ENCODE assay signal across 7 mouse cellular contexts in genomic region chr4:44424831-44425704, GRCm38 (mm10).
DNase-seq lines count a peak whose midpoint lies in the region; ATAC-seq and TF ChIP-seq lines count a peak whose summit lies in the region.

No protein-coding gene starts in this region.

- ATAC-seq in liver, embryonic 11.5 days (replicated peaks; ENCODE audit: low FRiP score), result no peak
- peak; percentile 22; the same call in 1 of the 2 replicates for ATAC-seq in embryonic facial prominence, embryonic 12.5 days (ENCODE audit: insufficient number of reproducible peaks, insufficient read depth, low FRiP score, low TSS enrichment)
- ATAC-seq in hindbrain, postnatal 0 days, result peak; percentile 47; the same call in 1 of the 2 replicates
- ATAC-seq in neural tube, embryonic 11.5 days (ENCODE audit: insufficient read depth, low FRiP score, low TSS enrichment), result peak; percentile 48; the same call in 1 of the 2 replicates

- peak overlapping the region; percentile 67 for H3K4me2 ChIP-seq in liver, embryonic 11.5 days
- H3K4me2 ChIP-seq in embryonic facial prominence, embryonic 12.5 days (replicated peaks), result peak overlapping the region; percentile 90
- peak overlapping the region; percentile 98 for H3K4me2 ChIP-seq in hindbrain, postnatal 0 days (ENCODE audit: low read depth, low read length)
- H3K4me2 ChIP-seq in neural tube, embryonic 11.5 days (ENCODE audit: low read depth), result peak overlapping the region; percentile 92

- TF ChIP-seq CTCF in hindbrain, postnatal 0 days (IDR thresholded peaks at IDR 0.05; ENCODE audit: low read depth), result no peak

- no peak overlapping the region for H3K9ac ChIP-seq in liver, embryonic 11.5 days (ENCODE audit: low read depth, low read length)
- H3K9ac ChIP-seq in embryonic facial prominence, embryonic 12.5 days, result peak overlapping the region; percentile 47; the same call in 1 of the 2 replicates
- H3K9ac ChIP-seq in hindbrain, postnatal 0 days (replicated peaks; ENCODE audit: low read length), result peak overlapping the region; percentile 53
- H3K9ac ChIP-seq in neural tube, embryonic 11.5 days (ENCODE audit: low read length), result peak overlapping the region; percentile 47

- peaks cover 47% of the 10 kb centered on the region for H3K27me3 ChIP-seq in liver, embryonic 11.5 days (replicated peaks; ENCODE audit: control insufficient read depth, insufficient read depth, low read length)
- peaks cover 68% of the 10 kb centered on the region for H3K27me3 ChIP-seq in embryonic facial prominence, embryonic 12.5 days
- H3K27me3 ChIP-seq in hindbrain, postnatal 0 days (ENCODE audit: insufficient read depth, low read length), result peaks cover 11% of the 10 kb centered on the region; the same call in 1 of the 2 replicates
- peaks cover 13% of the 10 kb centered on the region for H3K27me3 ChIP-seq in neural tube, embryonic 11.5 days (ENCODE audit: control insufficient read depth, insufficient read depth, low read length)

- 0 out of 2 replicates have a peak, but pooled peaks cover 2% of the 10 kb centered on the region for H3K4me1 ChIP-seq in liver, embryonic 11.5 days (replicated peaks; ENCODE audit: control insufficient read depth, insufficient read depth, low read length)
- peaks cover 9% of the 10 kb centered on the region for H3K4me1 ChIP-seq in embryonic facial prominence, embryonic 12.5 days
- peaks cover 3% of the 10 kb centered on the region; the same call in 1 of the 2 replicates for H3K4me1 ChIP-seq in hindbrain, postnatal 0 days (ENCODE audit: insufficient read depth, low read length)
- H3K4me1 ChIP-seq in neural tube, embryonic 11.5 days (ENCODE audit: control insufficient read depth, insufficient read depth, low read length), result peaks cover 5% of the 10 kb centered on the region; the same call in 1 of the 2 replicates

- peak; percentile 37 for DNase-seq in liver, embryonic 11.5 days (ENCODE audit: low spot score)
- no peak for DNase-seq in liver
- DNase-seq in hindbrain, postnatal 0 days (ENCODE audit: low spot score), result peak; percentile 43
- DNase-seq in neural tube, embryonic 11.5 days (ENCODE audit: low spot score), result peak; percentile 71
- DNase-seq in layer of hippocampus, adult 8-10 months (ENCODE audit: low spot score in 2 of 2), result no peak
- no peak for DNase-seq in frontal cortex, postnatal 36 days (ENCODE audit: low spot score in 2 of 2)

- H3K9me3 ChIP-seq in liver, embryonic 11.5 days (ENCODE audit: control insufficient read depth, low read length), result no peaks in the 10 kb centered on the region
- no peaks in the 10 kb centered on the region for H3K9me3 ChIP-seq in embryonic facial prominence, embryonic 12.5 days
- H3K9me3 ChIP-seq in hindbrain, postnatal 0 days (ENCODE audit: low read length), result no peaks in the 10 kb centered on the region
- no peaks in the 10 kb centered on the region for H3K9me3 ChIP-seq in neural tube, embryonic 11.5 days (ENCODE audit: control insufficient read depth, low read length)

- no peaks in the 10 kb centered on the region for H3K36me3 ChIP-seq in liver, embryonic 11.5 days (ENCODE audit: control insufficient read depth, insufficient read depth, low read length)
- no peaks in the 10 kb centered on the region for H3K36me3 ChIP-seq in embryonic facial prominence, embryonic 12.5 days
- no peaks in the 10 kb centered on the region for H3K36me3 ChIP-seq in hindbrain, postnatal 0 days (ENCODE audit: insufficient read depth, low read length)
- H3K36me3 ChIP-seq in neural tube, embryonic 11.5 days (ENCODE audit: control insufficient read depth, insufficient read depth, low read length), result no peaks in the 10 kb centered on the region

- WGBS in liver, embryonic 11.5 days, result 1% methylated on average over 56 of the region's 56 CpGs
- WGBS in embryonic facial prominence, embryonic 12.5 days, result under 1% methylated on average over 56 of the region's 56 CpGs
- WGBS in hindbrain, postnatal 0 days, result under 1% methylated on average over 56 of the region's 56 CpGs
- under 1% methylated on average over 56 of the region's 56 CpGs for WGBS in neural tube, embryonic 11.5 days

- peak overlapping the region; percentile 34 for H3K4me3 ChIP-seq in liver, embryonic 11.5 days (ENCODE audit: low read depth, low read length)
- peak overlapping the region; percentile 46 for H3K4me3 ChIP-seq in embryonic facial prominence, embryonic 12.5 days
- H3K4me3 ChIP-seq in hindbrain, postnatal 0 days (ENCODE audit: low read length), result peak overlapping the region; percentile 54
- peak overlapping the region; percentile 45 for H3K4me3 ChIP-seq in neural tube, embryonic 11.5 days (ENCODE audit: low read depth, low read length)

- no peak overlapping the region for H3K27ac ChIP-seq in liver, embryonic 11.5 days (ENCODE audit: low read depth, low read length)
- H3K27ac ChIP-seq in embryonic facial prominence, embryonic 12.5 days, result no peak overlapping the region
- H3K27ac ChIP-seq in hindbrain, postnatal 0 days, result no peak overlapping the region
- peak overlapping the region; percentile 70; the same call in 1 of the 2 replicates for H3K27ac ChIP-seq in neural tube, embryonic 11.5 days (ENCODE audit: low read depth, low read length)

Comparison
In these comparisons a context has a peak if more than half of its experiments do, and no peak if none do; other contexts are left out.
1. DNase-seq: peak in liver, embryonic 11.5 days (single experiment), hindbrain, postnatal 0 days (single experiment) and neural tube, embryonic 11.5 days (single experiment); none in liver (single experiment), layer of hippocampus, adult 8-10 months (0 of 2) and frontal cortex, postnatal 36 days (0 of 2).
2. Peak in every context shown above with its lines, with median percentiles within 50 percentile points of each other: H3K4me2 ChIP-seq and H3K4me3 ChIP-seq.